Comparison of ENCODE assay signal across 8 mouse cellular contexts in genomic region chr2:170132716-170133092, GRCm38 (mm10). TPM values are rescaled to one million over a fixed set of nuclear protein-coding genes. Genes with fewer than 3 reads are reported as not detected.
DNase-seq lines count a peak whose midpoint lies in the region; ATAC-seq and TF ChIP-seq lines count a peak whose summit lies in the region.

No protein-coding gene starts in this region.

- no peak for TF ChIP-seq EP300 in heart, postnatal 0 days (IDR thresholded peaks at IDR 0.05; ENCODE audit: low read depth)

- H3K27me3 ChIP-seq in heart, postnatal 0 days (ENCODE audit: control insufficient read depth, insufficient read depth, low read length) = no peaks in the 10 kb centered on the region
- no peaks in the 10 kb centered on the region for H3K27me3 ChIP-seq in G1E (ENCODE audit: insufficient read depth, low read length)
- H3K27me3 ChIP-seq in hindbrain, embryonic 10.5 days (ENCODE audit: insufficient read depth, poor library complexity, severe bottlenecking) = no peaks in the 10 kb centered on the region; the same call in 1 of the 2 replicates
- H3K27me3 ChIP-seq in midbrain, embryonic 10.5 days (ENCODE audit: low read depth, poor library complexity, severe bottlenecking) = peaks cover 19% of the 10 kb centered on the region

- no peak for TF ChIP-seq CTCF in heart, postnatal 0 days (IDR thresholded peaks at IDR 0.05; ENCODE audit: low read depth)
- TF ChIP-seq CTCF in G1E (IDR thresholded peaks at IDR 0.05; ENCODE audit: low read depth, low read length) = no peak

- H3K9ac ChIP-seq in heart, postnatal 0 days (replicated peaks; ENCODE audit: low read depth, low read length) = peak overlapping the region; percentile 68

- ATAC-seq in heart, postnatal 0 days (ENCODE audit: insufficient read depth, low read depth) = no peak
- no peak for ATAC-seq in G1E (ENCODE audit: extremely low read depth, insufficient number of reproducible peaks, low FRiP score, poor library complexity, severe bottlenecking)

- peaks cover 20% of the 10 kb centered on the region for H3K4me1 ChIP-seq in heart, postnatal 0 days (ENCODE audit: control insufficient read depth, insufficient read depth)
- H3K4me1 ChIP-seq in G1E (ENCODE audit: insufficient read depth, low read depth, low read length) = peaks cover 69% of the 10 kb centered on the region
- peaks cover 62% of the 10 kb centered on the region for H3K4me1 ChIP-seq in hindbrain, embryonic 10.5 days (replicated peaks)
- H3K4me1 ChIP-seq in midbrain, embryonic 10.5 days = peaks cover 66% of the 10 kb centered on the region

- H3K4me3 ChIP-seq in heart, postnatal 0 days (ENCODE audit: low read depth, low read length) = peak overlapping the region; percentile 98
- H3K4me3 ChIP-seq in G1E (ENCODE audit: low read depth, low read length) = peak overlapping the region; percentile 70; the same call in 1 of the 2 replicates
- peak overlapping the region; percentile 89 for H3K4me3 ChIP-seq in hindbrain, embryonic 10.5 days
- peak overlapping the region; percentile 92 for H3K4me3 ChIP-seq in midbrain, embryonic 10.5 days

- peak overlapping the region; percentile 80 for H3K4me2 ChIP-seq in heart, postnatal 0 days (ENCODE audit: low read depth, low read length)

- peak; percentile 50 for DNase-seq in heart, postnatal 0 days (ENCODE audit: low spot score)
- DNase-seq in heart, postnatal 4 days = no peak
- no peak for DNase-seq in G1E (ENCODE audit: low spot score)
- DNase-seq in hindbrain, embryonic 10.5 days (ENCODE audit: low spot score) = no peak
- no peak for DNase-seq in midbrain, embryonic 10.5 days (ENCODE audit: low spot score)
- DNase-seq in left cerebral cortex, adult 18-20 months (ENCODE audit: low spot score in 2 of 2) = no peak
- no peak for DNase-seq in right cerebral cortex, postnatal 25 days
- no peak for DNase-seq in urinary bladder, adult 2 months (ENCODE audit: low spot score)

- H3K27ac ChIP-seq in heart, postnatal 0 days (ENCODE audit: low read depth) = peak overlapping the region; percentile 98
- H3K27ac ChIP-seq in hindbrain, embryonic 10.5 days = peak overlapping the region; percentile 99
- H3K27ac ChIP-seq in midbrain, embryonic 10.5 days (replicated peaks) = peak overlapping the region; percentile 56

- no peaks in the 10 kb centered on the region for H3K9me3 ChIP-seq in heart, postnatal 0 days (replicated peaks; ENCODE audit: control insufficient read depth, low read length)
- no peaks in the 10 kb centered on the region for H3K9me3 ChIP-seq in G1E (replicated peaks)
- H3K9me3 ChIP-seq in hindbrain, embryonic 10.5 days = no peaks in the 10 kb centered on the region
- H3K9me3 ChIP-seq in midbrain, embryonic 10.5 days (replicated peaks) = no peaks in the 10 kb centered on the region

- H3K36me3 ChIP-seq in heart, postnatal 0 days (replicated peaks; ENCODE audit: control insufficient read depth, insufficient read depth, low read length) = no peaks in the 10 kb centered on the region
- peaks cover 38% of the 10 kb centered on the region for H3K36me3 ChIP-seq in G1E (replicated peaks)
- H3K36me3 ChIP-seq in hindbrain, embryonic 10.5 days = no peaks in the 10 kb centered on the region
- no peaks in the 10 kb centered on the region for H3K36me3 ChIP-seq in midbrain, embryonic 10.5 days

- WGBS in heart, postnatal 0 days = 0% methylated on average over 3 of the region's 3 CpGs
- WGBS in hindbrain, embryonic 10.5 days = 3% methylated on average over 3 of the region's 3 CpGs
- 0% methylated on average over 3 of the region's 3 CpGs for WGBS in midbrain, embryonic 10.5 days

RNA-seq across cellular contexts. Expression of gene Zfp217, which starts 15.2 kb away (rescaled TPM):
- 9.8 and 10.1 TPM in 2 replicates for total RNA-seq in heart, postnatal 0 days (2014; rRNA removed; ENCODE audit: low replicate concordance)
- 1.9 and 2.1 TPM in 2 replicates for polyA plus RNA-seq in heart, postnatal 0 days (2015; fragmentation: Nextera tagmentation; extraction: Ambion mirVana)
- total RNA-seq in heart, postnatal 4 days (2021) = 10 to 100 TPM; 18.8 to 19.3 TPM
- total RNA-seq in G1E (2014; fragmentation: Nextera tagmentation) (46.0 and 65.0 TPM in 2 replicates), G1E (2017) (46.1 and 46.2 TPM in 2 replicates)
- polyA plus RNA-seq in G1E (2012) = 18.7 and 22.0 TPM in 2 replicates
- polyA plus RNA-seq in hindbrain, embryonic 10.5 days (2016; fragmentation: Nextera tagmentation; extraction: Ambion mirVana) = 3.0 TPM in 2 replicates
- polyA plus RNA-seq in midbrain, embryonic 10.5 days (2016; fragmentation: Nextera tagmentation; extraction: Ambion mirVana) = 2.8 and 2.9 TPM in 2 replicates
- 1 to 10 TPM; 2.8 to 3.0 TPM for total RNA-seq in left cerebral cortex, adult 18-20 months (2021)
- polyA plus RNA-seq in urinary bladder, adult 2 months (2012; rRNA removed) = 8.9 and 11.5 TPM in 2 replicates
